Mouse (Mus musculus) thymus, postnatal 14 days (tissue): ENCODE data around the gene Limd1.

Experiments
- DNase-seq: peaks from one replicate; pipeline ENCODE4 v3.0.0; 2021

Gene Limd1

GRCm38 (mm10) chr9:123518969-123519894 lies 40.7 kb downstream of the Limd1 start:
- DNase-seq = peak; percentile 84

GRCm38 (mm10) chr9:123520735-123521134 lies 42.2 kb downstream of the Limd1 start:
- no peak for DNase-seq

GRCm38 (mm10) chr9:123523676-123524075 lies 45.2 kb downstream of the Limd1 start:
- DNase-seq = peak; percentile 64

GRCm38 (mm10) chr9:123525095-123525494 lies 46.6 kb downstream of the Limd1 start:
- peak; percentile 73 for DNase-seq

- no peak for DNase-seq
Measured at GRCm38 (mm10) chr9:123526502-123526901, 48.0 kb downstream of the Limd1 start.

GRCm38 (mm10) chr9:123528087-123528925 lies 49.8 kb downstream of the Limd1 start:
- DNase-seq = no peak

- peak; percentile 51 for DNase-seq
Measured at GRCm38 (mm10) chr9:123528926-123529295, 50.4 kb downstream of the Limd1 start.

GRCm38 (mm10) chr9:123529392-123530157 lies 51.1 kb downstream of the Limd1 start, which contains the start of gene Sacm1l:
Sacm1l (plus strand) TSS chr9:123529759.
- DNase-seq = peak; percentile 98

GRCm38 (mm10) chr9:123530158-123530475 lies 51.6 kb downstream of the Limd1 start:
- DNase-seq = no peak

GRCm38 (mm10) chr9:123530566-123531130 lies 52.1 kb downstream of the Limd1 start:
- DNase-seq = no peak

GRCm38 (mm10) chr9:123531234-123531633 lies 52.7 kb downstream of the Limd1 start:
- DNase-seq = no peak

GRCm38 (mm10) chr9:123536613-123537012 lies 58.1 kb downstream of the Limd1 start:
- no peak for DNase-seq

- DNase-seq = no peak
Measured at GRCm38 (mm10) chr9:123538189-123538588, 59.7 kb downstream of the Limd1 start.

GRCm38 (mm10) chr9:123539093-123539492 lies 60.6 kb downstream of the Limd1 start:
- DNase-seq = no peak

GRCm38 (mm10) chr9:123539823-123540222 lies 61.3 kb downstream of the Limd1 start:
- no peak for DNase-seq

- DNase-seq = no peak
Measured at GRCm38 (mm10) chr9:123554599-123554998, 76.1 kb downstream of the Limd1 start.
